Mouse (Mus musculus) megakaryocyte, embryonic 14.5 days (primary cell): ENCODE data around the gene Ccar1.

Experiments used
- FLI1 ChIP-seq: IDR thresholded peaks from 2 replicates; pipeline ENCODE4 v1.6.1; 2012; ENCODE audit warnings: low read length, inconsistent platforms, mixed read lengths
- GATA1 ChIP-seq: IDR thresholded peaks from 3 replicates; pipeline ENCODE4 v1.6.1; 2012; ENCODE audit warnings: mixed read lengths, low read length, inconsistent platforms, borderline replicate concordance

DNA sequence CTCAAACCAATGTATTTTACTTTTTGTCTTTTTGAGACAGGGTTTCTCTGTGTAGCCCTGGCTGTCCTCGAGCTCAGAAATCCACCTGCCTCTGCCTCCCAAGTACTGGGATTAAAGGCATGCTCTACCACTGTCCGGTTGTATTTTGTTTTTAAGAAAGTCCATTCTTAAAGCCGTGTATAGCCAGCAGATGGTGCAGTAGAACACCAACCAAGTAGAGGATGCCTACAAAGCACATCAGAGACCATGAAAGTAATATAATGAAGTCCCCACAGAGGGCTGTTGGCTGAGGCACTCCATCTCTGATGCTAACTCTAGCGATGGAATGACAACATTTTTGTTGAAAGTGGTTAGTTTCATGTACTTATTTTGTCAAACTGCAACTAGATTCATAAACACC, 17.9 kb upstream of the Ccar1 start:
- TF ChIP-seq GATA1 (no peak), FLI1 (no peak)
